In the genomic region with DNA sequence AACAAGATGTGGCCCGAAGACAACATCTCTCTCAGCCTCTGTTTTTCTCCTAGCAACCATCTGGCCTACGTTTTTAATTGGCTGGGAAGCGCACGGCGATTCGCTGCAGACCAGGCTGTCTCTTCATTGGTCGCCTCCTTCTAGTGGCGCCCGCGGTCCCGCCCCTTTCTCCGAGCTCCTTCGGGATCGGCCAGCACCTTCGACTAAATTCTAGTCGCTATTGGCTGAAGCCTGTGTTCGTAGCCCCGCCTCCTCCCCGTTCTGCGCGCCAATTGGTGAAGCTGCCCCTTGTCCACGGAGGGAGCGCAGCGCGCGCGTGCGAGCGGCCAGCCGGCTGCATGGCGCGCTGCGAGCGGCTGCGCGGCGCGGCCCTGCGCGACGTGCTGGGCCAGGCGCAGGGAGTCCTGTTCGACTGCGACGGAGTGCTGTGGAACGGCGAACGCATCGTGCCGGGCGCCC, we compare ENCODE assay signal across 8 mouse cellular contexts. TPM values are rescaled to one million over a fixed set of nuclear protein-coding genes. Genes with fewer than 3 reads are reported as not detected.
DNase-seq lines count a peak whose midpoint lies in the region; ATAC-seq and TF ChIP-seq lines count a peak whose summit lies in the region.

A gene (plus strand): TSS at position 288 of the 459 bp plus-strand sequence.

- H3K79me2 ChIP-seq in CH12.LX (replicated peaks; ENCODE audit: control insufficient read depth, extremely low read depth, insufficient read depth, poor library complexity, severe bottlenecking) = no peaks in the 10 kb centered on the region
- no peaks in the 10 kb centered on the region for H3K79me2 ChIP-seq in liver, adult 2 months (ENCODE audit: control insufficient read depth, insufficient read depth, low read length)
- H3K79me2 ChIP-seq in myocyte (ENCODE audit: control insufficient read depth, insufficient read depth) = peaks cover 14% of the 10 kb centered on the region

- peaks cover 7 to 13% of the 10 kb centered on the region in 2 experiments; a peak in 3 of 4 replicates for H3K4me1 ChIP-seq in CH12.LX (ENCODE audit: control insufficient read depth in 1 of 2, insufficient read depth in 2 of 2)
- H3K4me1 ChIP-seq in heart, embryonic 13.5 days = peaks cover 24% of the 10 kb centered on the region
- H3K4me1 ChIP-seq in kidney, postnatal 0 days (replicated peaks; ENCODE audit: insufficient read depth, low read length) = peaks cover 25% of the 10 kb centered on the region; the same call in 1 of the 2 replicates
- H3K4me1 ChIP-seq in liver, adult 2 months (ENCODE audit: control insufficient read depth, insufficient read depth, low read length) = peaks cover 5% of the 10 kb centered on the region; the same call in 1 of the 2 replicates

- under 1% methylated on average over 51 of the region's 51 CpGs for WGBS in heart, embryonic 13.5 days
- WGBS in kidney, postnatal 0 days = under 1% methylated on average over 51 of the region's 51 CpGs
- 3% methylated on average over 51 of the region's 51 CpGs for WGBS in liver, adult 2 months

- no peak for TF ChIP-seq CTCF in CH12.LX (conservative IDR thresholded peaks at IDR 0.05 in 1 of 2, IDR thresholded peaks at IDR 0.05 in 1 of 2; ENCODE audit: low read depth in 2 of 2, low read length in 2 of 2)
- no peak for TF ChIP-seq CTCF in kidney, postnatal 0 days (IDR thresholded peaks at IDR 0.05; ENCODE audit: low read depth)
- TF ChIP-seq CTCF in liver, adult 2 months (IDR thresholded peaks at IDR 0.05; ENCODE audit: low read depth, low read length) = no peak

- H3K9me3 ChIP-seq in CH12.LX (replicated peaks; ENCODE audit: low read length) = peaks cover 8% of the 10 kb centered on the region
- H3K9me3 ChIP-seq in heart, embryonic 13.5 days = no peaks in the 10 kb centered on the region
- no peaks in the 10 kb centered on the region for H3K9me3 ChIP-seq in kidney, postnatal 0 days (replicated peaks; ENCODE audit: low read length)

- peak; percentile 85 for ATAC-seq in heart, embryonic 13.5 days (ENCODE audit: extremely low read depth, insufficient number of reproducible peaks, low FRiP score, low TSS enrichment)
- peak; percentile 90 for ATAC-seq in kidney, postnatal 0 days (replicated peaks; ENCODE audit: low FRiP score, low read depth)

- DNase-seq in CH12.LX (ENCODE audit: extremely low read depth) = peak; percentile 65
- peak; percentile 88 for DNase-seq in c-Kit-negative CD71-positive TER-119-positive erythroid progenitor cells, embryonic 14.5 days (ENCODE audit: low read depth, low spot score)
- DNase-seq in fat pad, adult 2 months (ENCODE audit: extremely low read depth, low read depth, low spot score) = peak; percentile 74
- peak; percentile 100 for DNase-seq in kidney, postnatal 0 days (ENCODE audit: low spot score)
- peak; percentile 71 for DNase-seq in liver, adult 2 months (ENCODE audit: extremely low read depth, low read depth, low spot score)
- peak; percentile 94 to 95 for DNase-seq in spleen, postnatal 4 days (ENCODE audit: low spot score in 2 of 2)

- peaks cover 41 to 89% of the 10 kb centered on the region in 2 experiments for H3K36me3 ChIP-seq in CH12.LX (replicated peaks in 1 of 2; ENCODE audit: control insufficient read depth in 1 of 2, insufficient read depth in 1 of 2, low read length in 1 of 2)
- H3K36me3 ChIP-seq in heart, embryonic 13.5 days = peaks cover 43% of the 10 kb centered on the region
- H3K36me3 ChIP-seq in kidney, postnatal 0 days (ENCODE audit: insufficient read depth, low read length) = peaks cover 21% of the 10 kb centered on the region
- no peaks in the 10 kb centered on the region for H3K36me3 ChIP-seq in liver, adult 2 months (ENCODE audit: control insufficient read depth, insufficient read depth, low read length)
- H3K36me3 ChIP-seq in myocyte (ENCODE audit: control insufficient read depth, insufficient read depth) = no peaks in the 10 kb centered on the region

- H3K27me3 ChIP-seq in CH12.LX (replicated peaks) (no peaks in the 10 kb centered on the region), myocyte (ENCODE audit: control insufficient read depth, insufficient read depth, insufficient read length) (no peaks in the 10 kb centered on the region)
- 0 out of 2 replicates have a peak, but pooled peaks cover 4% of the 10 kb centered on the region for H3K27me3 ChIP-seq in heart, embryonic 13.5 days (replicated peaks)
- no peaks in the 10 kb centered on the region for H3K27me3 ChIP-seq in kidney, postnatal 0 days (ENCODE audit: insufficient read depth, low read length)
- 0 out of 2 replicates have a peak, but pooled peaks cover 5% of the 10 kb centered on the region for H3K27me3 ChIP-seq in liver, adult 2 months (ENCODE audit: control insufficient read depth, insufficient read depth, low read length)

- peak; percentile 64; the same call in 1 of the 2 replicates for TF ChIP-seq POLR2A in CH12.LX (IDR thresholded peaks at IDR 0.05; ENCODE audit: low read depth, low read length)
- no peak for TF ChIP-seq POLR2A in liver, adult 2 months (IDR thresholded peaks at IDR 0.05; ENCODE audit: extremely low read depth, insufficient read depth, low read length)
- TF ChIP-seq POLR2A in myocyte (IDR thresholded peaks at IDR 0.05; ENCODE audit: insufficient read length, low read depth) = peak; percentile 99

- H3ac ChIP-seq in myocyte (ENCODE audit: control insufficient read depth, insufficient read length) = peak within 1 kb of the TSS; percentile 43

- TF ChIP-seq RAD21 in CH12.LX (IDR thresholded peaks at IDR 0.05; ENCODE audit: low read depth, low read length) = no peak

- in situ Hi-C loops in CH12.LX (cut with MboI; ENCODE audit: low pct_ligation_motif_present, low pct_unique_long_range_greater_than_20kb, low sequenced_read_pairs) = loop anchor here (25.0 kb wide), 1 partner anchor 424 kb away; a partner anchor contains a TSS

- H3K4me2 ChIP-seq in CH12.LX (ENCODE audit: insufficient read depth, low read depth, poor library complexity, severe bottlenecking) = peak within 1 kb of the TSS; percentile 67
- peak within 1 kb of the TSS; percentile 94 for H3K4me2 ChIP-seq in heart, embryonic 13.5 days
- H3K4me2 ChIP-seq in kidney, postnatal 0 days (ENCODE audit: low read length) = peak within 1 kb of the TSS; percentile 94
- peak within 1 kb of the TSS; percentile 89 for H3K4me2 ChIP-seq in myocyte (ENCODE audit: low read depth)

- H3K27ac ChIP-seq in CH12.LX (ENCODE audit: insufficient read depth, low read depth) = no peak within 1 kb of the TSS
- H3K27ac ChIP-seq in heart, embryonic 13.5 days (replicated peaks) = peak within 1 kb of the TSS; percentile 81
- peak within 1 kb of the TSS; percentile 70 for H3K27ac ChIP-seq in kidney, postnatal 0 days
- H3K27ac ChIP-seq in liver, adult 2 months (replicated peaks; ENCODE audit: insufficient read depth, low read depth, low read length) = no peak within 1 kb of the TSS

- TF ChIP-seq EP300 in CH12.LX (IDR thresholded peaks at IDR 0.05; ENCODE audit: low read length) = no peak

- dilution Hi-C loops in CH12.LX (cut with MboI; ENCODE audit: extremely low pct_ligation_motif_present, extremely low pct_unique_long_range_greater_than_20kb, low sequenced_read_pairs) = no loop called here

- H3K4me3 ChIP-seq in CH12.LX (replicated peaks in 1 of 3; ENCODE audit: low read depth in 2 of 3, low read length in 2 of 3, poor library complexity in 1 of 3) = peak within 1 kb of the TSS; percentile 3 to 75 (median 41)
- peak within 1 kb of the TSS; percentile 61 for H3K4me3 ChIP-seq in heart, embryonic 13.5 days
- peak within 1 kb of the TSS; percentile 43 for H3K4me3 ChIP-seq in kidney, postnatal 0 days (replicated peaks; ENCODE audit: low read depth, low read length)
- H3K4me3 ChIP-seq in liver, adult 2 months (ENCODE audit: insufficient read depth, low read depth, low read length) = peak within 1 kb of the TSS; percentile 49; the same call in 1 of the 2 replicates
- H3K4me3 ChIP-seq in myocyte = peak within 1 kb of the TSS; percentile 22

- H3K9ac ChIP-seq in CH12.LX (ENCODE audit: insufficient read depth, low read depth) = peak within 1 kb of the TSS; percentile 11; the same call in 1 of the 2 replicates
- H3K9ac ChIP-seq in heart, embryonic 13.5 days = peak within 1 kb of the TSS; percentile 83
- peak within 1 kb of the TSS; percentile 74 for H3K9ac ChIP-seq in kidney, postnatal 0 days (ENCODE audit: low read depth, low read length)
- peak within 1 kb of the TSS; percentile 54 for H3K9ac ChIP-seq in liver, adult 2 months (ENCODE audit: low read depth, low read length)

TF ChIP-seq in CH12.LX, 34 proteins besides CTCF, POLR2A, EP300 and RAD21:
- TF ChIP-seq E2F4 (IDR thresholded peaks at IDR 0.05; ENCODE audit: insufficient replicate concordance, low read depth, low read length) (no peak), CHD2 (IDR thresholded peaks at IDR 0.05; ENCODE audit: low read length) (peak; percentile 83), MAFK (IDR thresholded peaks at IDR 0.05; ENCODE audit: insufficient replicate concordance, low read length) (no peak), HCFC1 (IDR thresholded peaks at IDR 0.05; ENCODE audit: low read depth, low read length) (no peak), TCF12 (IDR thresholded peaks at IDR 0.05; ENCODE audit: low read depth, low read length) (0 out of 2 replicates have a peak, but pooled peaks have one; percentile 9)

TF ChIP-seq in myocyte, 11 proteins besides CTCF, POLR2A, EP300 and RAD21 (continues in another document):
- peak in 2 of 3 experiments; percentile 21 to 63 for TF ChIP-seq MYOG (IDR thresholded peaks at IDR 0.05; ENCODE audit: control insufficient read depth in 1 of 3, insufficient read depth in 1 of 3, insufficient read length in 2 of 3, low read depth in 2 of 3)
- TF ChIP-seq CEBPB (IDR thresholded peaks at IDR 0.05; ENCODE audit: insufficient read depth, poor library complexity, severe bottlenecking) = no peak
- TF ChIP-seq TCF12 (IDR thresholded peaks at IDR 0.05; ENCODE audit: insufficient read depth, poor library complexity, severe bottlenecking) = no peak
- no peak for TF ChIP-seq TCF3 (IDR thresholded peaks at IDR 0.05; ENCODE audit: insufficient read length, low read depth)
- no peak for TF ChIP-seq REST (IDR thresholded peaks at IDR 0.05; ENCODE audit: insufficient read depth, insufficient read length)
- TF ChIP-seq E2F4 (IDR thresholded peaks at IDR 0.05; ENCODE audit: insufficient read depth) = peak; percentile 74
- TF ChIP-seq MAX (IDR thresholded peaks at IDR 0.05; ENCODE audit: low read depth) = peak; percentile 41
- peak; percentile 98 for TF ChIP-seq POLR2AphosphoS2 (IDR thresholded peaks at IDR 0.05; ENCODE audit: insufficient read length, low read depth)
- TF ChIP-seq MYOD1 (IDR thresholded peaks at IDR 0.05; ENCODE audit: control insufficient read depth in 1 of 3, insufficient read length in 2 of 3, low read depth in 2 of 3) = peak in 1 of 3 experiments; percentile 53

RNA-seq across cellular contexts. Expression of the gene that starts here (rescaled TPM):
- 9.3 and 9.8 TPM in 2 replicates for total RNA-seq in CH12.LX (2012; rRNA removed)
- total RNA-seq in CH12.LX (2014; rRNA removed) = 2.8 and 3.1 TPM in 2 replicates
- 3.4 and 5.4 TPM in 2 replicates for polyA plus RNA-seq in CH12.LX (2012; ENCODE audit: insufficient read length, low read depth)
- polyA plus RNA-seq in heart, embryonic 13.5 days (2015; fragmentation: Nextera tagmentation; extraction: Ambion mirVana) = 20.2 and 21.2 TPM in 2 replicates
- 7.1 and 7.8 TPM in 2 replicates for polyA plus RNA-seq in kidney, postnatal 0 days (2015; fragmentation: Nextera tagmentation; extraction: Ambion mirVana)
- 0.27 and 0.37 TPM in 2 replicates for total RNA-seq in liver, adult 2 months (2014; rRNA removed)
- polyA plus RNA-seq in liver, adult 2 months (2012; rRNA removed) = 0.62 and 1.2 TPM in 2 replicates
- polyA plus RNA-seq in myocyte (2012; fragmentation: generic; extraction: Trizol) = 33.1 TPM

Comparison
In these comparisons a context has a peak if more than half of its experiments do, and no peak if none do; other contexts are left out.
1. H3K27ac ChIP-seq: peak in heart, embryonic 13.5 days (single experiment) and kidney, postnatal 0 days (single experiment); none in CH12.LX (single experiment) and liver, adult 2 months (single experiment).
2. H3K9ac ChIP-seq: peak in every context shown above with its lines; median percentile 83 in heart, embryonic 13.5 days; 74 in kidney, postnatal 0 days; 54 in liver, adult 2 months; 11 in CH12.LX.
3. Peak in every context shown above with its lines, with median percentiles within 50 percentile points of each other: DNase-seq, H3K4me2 ChIP-seq and H3K4me3 ChIP-seq.